Mouse (Mus musculus) spleen, adult 2 months (tissue): ENCODE measurements around the gene Rp9. TPM values are rescaled to one million over a fixed set of nuclear protein-coding genes. Genes with fewer than 3 reads are reported as not detected.

Experiments
- DNase-seq, 2 experiments: peaks; one replicate each; pipeline versions ENCODE4 v3.0.0 to v3.0.0-alpha.2; 2012 to 2021; ENCODE audit warnings: low spot score in 2 of 2, low read depth in 1 of 2
- H3K27ac ChIP-seq: fragments of 200-500 bp; 2 replicates; pipeline ENCODE4 v1.5.1; 2012; ENCODE audit warnings: low read length, inconsistent platforms; ENCODE audit not compliant: insufficient read depth
- H3K27me3 ChIP-seq: fragments of 200-500 bp; 2 replicates; pipeline ENCODE4 v1.6.1; 2012; ENCODE audit warnings: mild to moderate bottlenecking, moderate library complexity, low read length, inconsistent platforms; ENCODE audit not compliant: control insufficient read depth, insufficient read depth
- H3K36me3 ChIP-seq: fragments of 200-500 bp; 2 replicates; pipeline ENCODE4 v1.6.1; 2012; ENCODE audit warnings: mild to moderate bottlenecking, low read length, inconsistent platforms; ENCODE audit not compliant: control insufficient read depth, insufficient read depth
- H3K4me1 ChIP-seq: fragments of 200-500 bp; 2 replicates; pipeline ENCODE4 v1.6.1; 2011; ENCODE audit warnings: inconsistent platforms; ENCODE audit not compliant: control insufficient read depth, insufficient read depth, insufficient read length
- H3K4me3 ChIP-seq: fragments of 200-500 bp; 2 replicates; pipeline ENCODE4 v1.5.1; 2011; ENCODE audit warnings: mild to moderate bottlenecking, inconsistent platforms; ENCODE audit not compliant: insufficient read depth, insufficient read length; ENCODE audit errors: extremely low read depth
- CTCF ChIP-seq: fragments of 200-500 bp; IDR thresholded peaks from 2 replicates; pipeline ENCODE4 v1.5.1; 2011; ENCODE audit warnings: mild to moderate bottlenecking, inconsistent platforms; ENCODE audit not compliant: insufficient read depth, insufficient read length, insufficient replicate concordance; ENCODE audit errors: extremely low read depth
- POLR2A ChIP-seq: fragments of 200-500 bp; IDR thresholded peaks from 2 replicates; pipeline ENCODE4 v1.6.1; 2011; ENCODE audit warnings: low read depth, low read length, inconsistent platforms
- WGBS: fragments of 180-500 bp; shearing (Covaris S2); methylation state at CpG from one replicate; pipeline ENCODE4 v1.1.7; 2018; 5-methylcytosine and 5-hydroxymethylcytosine counted together
- polyA plus RNA-seq: library from polyadenylated mRNA; depleted of rRNA; stranded (reverse); fragments of >200 nt; gene quantifications from 2 replicates; pipeline ENCODE4 v1.2.3, GENCODE M21; 2012

Rp9 gene
- polyA plus RNA-seq, 1 experiment: 64.8 TPM

DNA sequence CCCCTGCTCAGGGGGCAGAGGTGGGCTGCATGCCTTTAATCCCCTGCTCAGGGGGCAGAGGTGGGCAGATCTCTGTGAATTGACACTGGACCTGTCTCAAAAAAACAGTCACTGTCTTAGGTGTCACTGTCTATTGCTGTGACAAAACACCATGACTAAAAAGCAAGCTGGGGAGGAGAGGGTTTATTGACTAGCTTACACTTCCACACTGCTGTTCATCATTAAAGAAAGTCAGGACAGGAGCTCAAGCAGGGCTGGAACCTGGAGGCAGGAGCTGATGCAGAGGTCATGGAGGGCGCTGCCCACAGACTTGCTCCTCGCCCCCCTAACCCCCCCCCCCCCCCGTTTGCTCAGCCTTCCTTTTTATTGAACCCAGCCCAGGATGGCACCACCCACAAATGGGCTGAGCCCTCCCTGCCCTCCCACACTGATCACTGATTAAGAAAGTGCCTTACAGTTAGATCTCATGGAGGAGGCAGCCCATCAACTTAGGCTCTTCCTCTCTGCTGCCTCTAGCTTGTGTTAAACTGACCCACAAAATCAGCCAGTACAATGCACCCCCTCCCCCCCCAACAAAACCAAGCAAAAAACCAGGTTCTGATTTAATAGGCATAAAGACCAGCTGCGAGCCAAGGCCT is 41.4 kb downstream of the Rp9 start:
- Histone ChIP-seq H3K36me3 (no peaks in the 10 kb centered on the region), H3K4me3 (no peak overlapping the region), H3K4me1 (peaks cover 6% of the 10 kb centered on the region; the same call in 1 of the 2 replicates), H3K27me3 (no peaks in the 10 kb centered on the region), H3K27ac (no peak overlapping the region)
- no peak for DNase-seq
- 46% methylated on average over 4 of the region's 4 CpGs for WGBS
- TF ChIP-seq POLR2A (no peak), CTCF (no peak)

- 92% methylated on average over 4 of the region's 4 CpGs for WGBS
- DNase-seq: no peak
- Histone ChIP-seq H3K36me3 (no peaks in the 10 kb centered on the region), H3K4me3 (no peak overlapping the region), H3K4me1 (peaks cover under 1% of the 10 kb centered on the region; the same call in 1 of the 2 replicates), H3K27me3 (no peaks in the 10 kb centered on the region), H3K27ac (no peak overlapping the region)
- TF ChIP-seq CTCF: no peak
- no peak for TF ChIP-seq POLR2A
Observed at GRCm38 (mm10) chr9:22424719-22425118, 44.8 kb downstream of the Rp9 start.

DNA sequence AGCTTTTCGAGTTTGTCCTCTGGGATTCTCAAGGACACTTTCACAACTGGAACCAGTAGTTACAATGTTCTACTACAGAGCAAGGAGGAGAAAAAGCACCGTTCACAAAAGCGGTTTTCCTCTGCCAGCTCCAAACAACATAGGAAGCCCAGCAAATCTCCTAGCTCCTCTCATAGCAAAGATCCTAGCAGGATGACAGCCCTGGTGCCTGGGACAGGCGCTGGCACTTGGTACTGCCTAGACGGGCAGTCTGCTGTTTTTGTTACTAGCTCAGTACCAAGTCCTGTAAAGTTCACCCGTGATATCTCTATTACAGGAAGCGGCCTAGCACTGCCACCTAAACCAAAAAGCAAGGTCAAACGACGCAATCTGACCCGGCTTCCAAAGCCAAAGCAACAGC is 45.3 kb downstream of the Rp9 start:
- no peak for TF ChIP-seq POLR2A
- TF ChIP-seq CTCF: no peak
- no peaks in the 10 kb centered on the region for H3K27me3 ChIP-seq
- H3K27ac ChIP-seq: no peak overlapping the region
- H3K4me3 ChIP-seq: no peak overlapping the region
- no peaks in the 10 kb centered on the region for H3K4me1 ChIP-seq
- DNase-seq: no peak
- H3K36me3 ChIP-seq: no peaks in the 10 kb centered on the region
- 80% methylated on average over 10 of the region's 10 CpGs for WGBS

DNA sequence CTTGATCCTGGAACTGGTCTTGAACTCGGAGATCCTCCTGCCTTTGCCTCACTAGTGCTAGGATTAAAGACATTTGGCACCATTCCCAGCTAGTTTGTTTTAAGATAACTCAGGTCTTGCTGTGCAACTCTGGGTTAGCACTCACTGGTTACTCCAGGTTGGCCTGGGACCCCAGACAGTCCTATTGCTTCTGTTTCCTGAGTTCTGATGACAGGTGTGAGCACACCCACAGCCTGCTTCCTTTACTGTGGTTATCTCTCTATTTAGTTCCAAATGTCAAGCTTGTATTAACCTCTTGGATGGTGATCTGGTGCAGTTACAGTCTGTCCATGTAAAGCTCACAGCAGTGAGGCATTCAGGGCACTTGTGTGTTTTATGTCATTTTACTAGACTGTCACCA is 46.0 kb downstream of the Rp9 start:
- Histone ChIP-seq H3K4me3 (no peak overlapping the region), H3K27me3 (no peaks in the 10 kb centered on the region), H3K27ac (no peak overlapping the region), H3K4me1 (no peaks in the 10 kb centered on the region), H3K36me3 (no peaks in the 10 kb centered on the region)
- TF ChIP-seq CTCF: no peak
- TF ChIP-seq POLR2A: no peak
- DNase-seq: no peak
- 59% methylated on average over 1 of the region's 1 CpGs for WGBS

DNA sequence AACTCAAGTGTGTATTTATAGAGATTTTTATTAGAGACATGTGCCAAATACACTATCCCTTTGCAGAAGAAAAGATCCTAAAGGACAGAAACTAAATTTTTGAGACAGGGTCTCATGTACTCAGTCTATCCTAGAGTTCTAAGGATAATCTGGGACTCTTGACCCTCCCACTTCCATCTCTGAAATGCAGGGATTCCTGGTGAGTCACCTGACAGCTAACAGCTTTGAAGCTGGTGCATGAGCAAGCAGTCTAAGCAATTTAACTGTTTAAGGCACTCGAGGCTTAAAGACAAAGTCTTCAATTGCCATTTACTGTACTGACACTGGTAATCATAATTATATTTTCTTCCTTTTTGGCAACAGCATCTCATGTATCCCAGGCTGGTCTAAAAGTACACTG is 47.0 kb downstream of the Rp9 start:
- Histone ChIP-seq H3K4me3 (no peak overlapping the region), H3K4me1 (no peaks in the 10 kb centered on the region), H3K27me3 (no peaks in the 10 kb centered on the region), H3K27ac (no peak overlapping the region), H3K36me3 (no peaks in the 10 kb centered on the region)
- DNase-seq: no peak
- TF ChIP-seq CTCF (no peak), POLR2A (no peak)
- 85% methylated on average over 1 of the region's 1 CpGs for WGBS

GRCm38 (mm10) chr9:22420491-22420890 is 49.1 kb downstream of the Rp9 start:
- Histone ChIP-seq H3K4me1 (no peaks in the 10 kb centered on the region), H3K27ac (no peak overlapping the region), H3K36me3 (no peaks in the 10 kb centered on the region), H3K4me3 (no peak overlapping the region), H3K27me3 (no peaks in the 10 kb centered on the region)
- no peak for DNase-seq
- 75% methylated on average over 7 of the region's 7 CpGs for WGBS
- TF ChIP-seq CTCF (no peak), POLR2A (no peak)

DNA sequence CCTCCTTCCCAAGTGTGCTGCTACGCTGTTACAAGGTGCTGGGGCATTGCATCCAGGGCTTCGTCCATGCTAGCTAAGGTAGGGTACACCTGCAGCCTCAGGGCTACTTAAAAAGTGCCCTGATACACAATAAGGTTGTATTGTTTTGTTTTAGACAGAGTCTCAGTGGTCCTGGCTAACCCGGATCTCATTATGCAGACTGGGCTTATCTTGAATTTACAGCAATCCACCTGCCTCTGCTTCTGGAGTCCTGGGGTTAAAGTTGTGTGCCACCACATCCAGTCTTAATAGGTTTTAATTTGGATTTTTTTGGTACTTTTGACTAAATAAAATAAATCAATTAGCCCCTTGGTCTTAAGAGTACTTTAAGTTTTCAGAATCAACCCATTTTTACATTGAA is 49.7 kb downstream of the Rp9 start:
- Histone ChIP-seq H3K4me3 (no peak overlapping the region), H3K27ac (no peak overlapping the region), H3K36me3 (no peaks in the 10 kb centered on the region), H3K4me1 (no peaks in the 10 kb centered on the region), H3K27me3 (no peaks in the 10 kb centered on the region)
- TF ChIP-seq POLR2A (no peak), CTCF (no peak)
- 91% methylated on average over 3 of the region's 3 CpGs for WGBS
- DNase-seq: no peak
